Mouse (Mus musculus): ENCODE results near the gene Zfp263. TPM values are rescaled to one million over a fixed set of nuclear protein-coding genes. Genes with fewer than 3 reads are reported as not detected.

The Zfp263 gene
- polyA plus RNA-seq, 1 experiment: 3.8 TPM

DNA sequence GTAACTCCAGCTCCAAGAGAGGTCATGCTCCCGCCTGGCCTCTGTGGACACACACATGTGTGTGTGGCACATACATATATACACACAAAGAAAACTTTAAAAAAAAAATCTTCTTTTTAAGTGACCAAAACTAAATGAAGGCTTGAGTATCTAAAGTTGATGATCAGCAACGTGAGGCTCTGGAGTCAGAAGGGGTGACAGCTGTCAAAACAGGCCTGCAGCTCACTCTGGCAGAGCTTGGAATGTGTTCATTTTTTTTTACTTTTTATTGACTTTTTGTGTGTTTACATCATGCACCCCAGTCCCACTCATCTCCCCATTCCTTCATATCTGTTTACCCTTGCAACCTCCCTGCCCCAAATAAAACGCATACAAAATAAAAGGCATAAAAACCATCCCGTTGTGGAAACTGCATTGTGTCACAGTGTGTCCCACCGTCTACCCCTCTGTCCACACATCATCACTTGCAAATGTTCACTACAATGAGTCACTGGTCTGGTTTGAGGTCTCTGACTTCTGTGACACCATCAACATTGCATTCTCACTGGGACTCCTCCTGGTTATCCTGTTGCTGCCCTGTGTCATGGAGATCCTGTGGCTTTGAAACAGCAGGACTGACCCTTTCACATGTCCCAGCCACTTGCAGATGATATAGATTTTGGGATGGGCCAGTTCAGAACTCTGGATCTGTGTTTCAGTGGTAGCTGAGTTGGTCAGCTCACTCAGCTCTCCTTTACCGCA, 15.7 kb upstream of the Zfp263 start:
- Histone ChIP-seq H3K27ac (ENCODE audit: insufficient read depth, low read depth, low read length) (no peak overlapping the region), H3K27me3 (ENCODE audit: control insufficient read depth, insufficient read depth, low read length) (no peaks in the 10 kb centered on the region), H3K4me3 (ENCODE audit: low read depth, low read length) (no peak overlapping the region), H3K36me3 (ENCODE audit: control insufficient read depth, insufficient read depth, low read length) (no peaks in the 10 kb centered on the region), H3K4me1 (ENCODE audit: control insufficient read depth, insufficient read depth, insufficient read length, low read length) (no peaks in the 10 kb centered on the region)
- WGBS: 80% methylated on average over 6 of the region's 6 CpGs
- TF ChIP-seq CTCF (IDR thresholded peaks at IDR 0.05; ENCODE audit: extremely low read depth, insufficient read length, insufficient replicate concordance, low read depth, low read length) (no peak), POLR2A (IDR thresholded peaks at IDR 0.05; ENCODE audit: low read depth, low read length) (no peak)

DNA sequence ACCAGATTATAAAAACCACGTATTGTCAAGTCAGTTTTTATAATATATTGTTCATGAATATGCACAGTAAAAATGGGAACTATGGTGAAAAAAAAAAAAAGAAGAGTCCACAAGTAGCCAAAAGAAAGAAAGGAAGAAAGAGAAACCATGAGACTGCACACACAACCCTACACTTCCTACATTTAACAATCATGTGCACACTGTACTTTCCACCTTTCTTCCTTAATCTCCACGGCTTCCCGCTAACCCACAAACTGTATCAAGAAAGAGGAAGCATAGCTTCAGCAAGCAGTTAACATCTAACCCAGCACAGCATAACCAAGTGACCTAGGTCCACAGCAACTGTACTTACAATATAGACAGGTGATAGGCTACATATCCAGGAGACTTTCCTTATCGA, 11.3 kb upstream of the Zfp263 start:
- WGBS: 65% methylated on average over 4 of the region's 4 CpGs
- Histone ChIP-seq H3K4me1 (ENCODE audit: control insufficient read depth, insufficient read depth, insufficient read length, low read length) (no peaks in the 10 kb centered on the region), H3K4me3 (ENCODE audit: low read depth, low read length) (no peak overlapping the region), H3K27ac (ENCODE audit: insufficient read depth, low read depth, low read length) (no peak overlapping the region), H3K36me3 (ENCODE audit: control insufficient read depth, insufficient read depth, low read length) (no peaks in the 10 kb centered on the region), H3K27me3 (ENCODE audit: control insufficient read depth, insufficient read depth, low read length) (no peaks in the 10 kb centered on the region)
- TF ChIP-seq POLR2A (IDR thresholded peaks at IDR 0.05; ENCODE audit: low read depth, low read length) (no peak), CTCF (IDR thresholded peaks at IDR 0.05; ENCODE audit: extremely low read depth, insufficient read length, insufficient replicate concordance, low read depth, low read length) (no peak)

DNA sequence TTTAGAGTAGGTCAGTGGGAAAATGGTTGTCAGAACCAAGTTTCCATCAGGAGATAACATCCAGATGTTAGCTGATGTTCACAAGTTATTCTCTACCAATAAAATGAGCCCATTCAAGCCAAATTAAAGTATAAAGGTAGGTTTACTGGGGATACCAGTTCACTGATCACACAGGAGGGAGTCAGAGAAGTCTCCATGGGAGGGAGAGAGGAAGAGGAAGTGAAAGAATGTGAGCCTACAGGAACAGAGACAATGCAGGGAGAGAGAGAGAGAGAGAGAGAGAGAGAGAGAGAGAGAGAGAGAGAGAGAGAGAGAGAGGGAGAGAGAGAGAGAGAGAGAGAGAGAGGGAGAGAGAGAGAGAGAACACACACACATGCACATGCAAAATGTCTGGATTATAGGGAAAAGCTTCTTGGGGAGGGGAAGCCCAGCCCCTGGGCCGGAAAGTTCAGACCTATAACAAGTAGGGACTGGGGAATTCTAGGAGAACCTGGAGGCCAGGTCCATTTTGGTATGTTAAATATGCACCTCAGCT, 10.6 kb upstream of the Zfp263 start:
- Histone ChIP-seq H3K4me1 (ENCODE audit: control insufficient read depth, insufficient read depth, insufficient read length, low read length) (no peaks in the 10 kb centered on the region), H3K36me3 (ENCODE audit: control insufficient read depth, insufficient read depth, low read length) (no peaks in the 10 kb centered on the region), H3K4me3 (ENCODE audit: low read depth, low read length) (no peak overlapping the region), H3K27me3 (ENCODE audit: control insufficient read depth, insufficient read depth, low read length) (no peaks in the 10 kb centered on the region), H3K27ac (ENCODE audit: insufficient read depth, low read depth, low read length) (no peak overlapping the region)
- TF ChIP-seq POLR2A (IDR thresholded peaks at IDR 0.05; ENCODE audit: low read depth, low read length) (no peak), CTCF (IDR thresholded peaks at IDR 0.05; ENCODE audit: extremely low read depth, insufficient read length, insufficient replicate concordance, low read depth, low read length) (no peak)
- WGBS: 88% methylated on average over 1 of the region's 1 CpGs

DNA sequence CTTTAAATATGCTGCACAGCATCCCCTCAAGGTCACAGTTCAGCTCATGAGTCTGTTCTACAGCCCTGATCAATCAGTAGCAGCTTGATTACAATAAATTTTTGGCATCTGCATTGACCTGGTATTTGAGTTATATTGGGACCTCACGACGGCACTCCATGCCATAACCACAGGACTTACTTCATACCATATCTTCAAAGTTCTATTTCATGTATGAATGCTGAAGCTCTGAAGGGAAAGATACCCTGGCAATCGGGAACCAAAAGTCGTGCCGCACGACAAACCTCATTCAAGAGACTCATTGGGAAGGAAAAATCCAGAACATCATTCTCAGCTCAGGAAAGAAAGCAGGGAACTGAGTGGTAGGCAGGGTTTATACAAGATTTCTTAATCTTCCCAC, 1.4 kb upstream of the Zfp263 start:
- TF ChIP-seq POLR2A (IDR thresholded peaks at IDR 0.05; ENCODE audit: low read depth, low read length): no peak
- no peak for TF ChIP-seq CTCF (IDR thresholded peaks at IDR 0.05; ENCODE audit: extremely low read depth, insufficient read length, insufficient replicate concordance, low read depth, low read length)
- Histone ChIP-seq H3K27me3 (ENCODE audit: control insufficient read depth, insufficient read depth, low read length) (no peaks in the 10 kb centered on the region), H3K4me3 (ENCODE audit: low read depth, low read length) (no peak overlapping the region), H3K4me1 (ENCODE audit: control insufficient read depth, insufficient read depth, insufficient read length, low read length) (peaks cover 12% of the 10 kb centered on the region), H3K36me3 (ENCODE audit: control insufficient read depth, insufficient read depth, low read length) (peaks cover 7% of the 10 kb centered on the region), H3K27ac (ENCODE audit: insufficient read depth, low read depth, low read length) (no peak overlapping the region)
- WGBS: 98% methylated on average over 6 of the region's 6 CpGs

DNA sequence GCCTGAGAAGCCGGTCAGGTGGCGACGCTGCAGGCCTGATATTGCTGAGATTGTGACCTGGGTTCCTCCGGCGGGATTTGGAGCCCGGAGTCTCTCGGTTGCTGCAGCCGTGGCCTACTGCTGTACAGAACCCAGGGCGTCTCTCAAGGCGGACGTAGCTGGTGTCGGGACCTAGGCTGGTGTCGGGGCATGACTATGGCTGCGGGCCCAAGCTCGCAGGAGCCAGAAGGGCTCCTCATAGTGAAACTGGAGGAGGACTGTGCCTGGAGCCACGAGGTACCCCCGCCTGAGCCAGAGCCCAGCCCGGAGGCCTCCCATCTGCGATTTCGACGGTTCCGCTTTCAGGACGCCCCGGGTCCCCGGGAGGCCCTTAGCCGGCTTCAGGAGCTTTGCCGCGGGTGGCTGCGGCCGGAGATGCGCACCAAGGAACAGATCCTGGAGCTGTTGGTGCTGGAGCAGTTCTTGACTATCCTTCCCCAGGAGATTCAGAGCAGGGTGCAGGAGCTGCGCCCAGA, 350 bp downstream of the Zfp263 start:
- Histone ChIP-seq H3K4me1 (ENCODE audit: control insufficient read depth, insufficient read depth, insufficient read length, low read length) (peaks cover 12% of the 10 kb centered on the region), H3K4me3 (ENCODE audit: low read depth, low read length) (peak overlapping the region; percentile 83), H3K36me3 (ENCODE audit: control insufficient read depth, insufficient read depth, low read length) (peaks cover 22% of the 10 kb centered on the region), H3K27me3 (ENCODE audit: control insufficient read depth, insufficient read depth, low read length) (no peaks in the 10 kb centered on the region), H3K27ac (ENCODE audit: insufficient read depth, low read depth, low read length) (peak overlapping the region; percentile 71)
- under 1% methylated on average over 32 of the region's 32 CpGs for WGBS
- TF ChIP-seq CTCF (IDR thresholded peaks at IDR 0.05; ENCODE audit: extremely low read depth, insufficient read length, insufficient replicate concordance, low read depth, low read length) (no peak), POLR2A (IDR thresholded peaks at IDR 0.05; ENCODE audit: low read depth, low read length) (peak; percentile 3; the same call in 1 of the 2 replicates)

DNA sequence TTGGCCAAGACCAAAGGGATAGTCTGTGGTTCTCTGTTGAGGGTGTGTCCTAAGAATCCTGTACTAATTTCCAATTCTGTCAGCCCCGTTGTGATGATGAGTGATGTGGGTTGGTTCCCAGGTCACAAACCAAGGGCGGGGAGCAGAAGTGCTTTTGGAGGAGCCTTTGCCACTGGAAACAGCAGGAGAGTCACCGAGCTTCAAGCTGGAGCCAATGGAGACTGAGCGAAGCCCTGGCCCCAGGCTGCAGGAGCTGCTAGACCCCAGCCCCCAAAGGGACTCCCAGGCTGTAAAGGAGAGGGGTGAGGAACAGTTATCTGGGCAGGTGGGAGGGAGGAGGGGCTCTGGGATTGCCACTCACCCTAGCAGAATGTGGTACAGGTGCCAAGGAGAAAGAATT, 1.8 kb downstream of the Zfp263 start:
- H3K4me3 ChIP-seq (ENCODE audit: low read depth, low read length): peak overlapping the region; percentile 40

DNA sequence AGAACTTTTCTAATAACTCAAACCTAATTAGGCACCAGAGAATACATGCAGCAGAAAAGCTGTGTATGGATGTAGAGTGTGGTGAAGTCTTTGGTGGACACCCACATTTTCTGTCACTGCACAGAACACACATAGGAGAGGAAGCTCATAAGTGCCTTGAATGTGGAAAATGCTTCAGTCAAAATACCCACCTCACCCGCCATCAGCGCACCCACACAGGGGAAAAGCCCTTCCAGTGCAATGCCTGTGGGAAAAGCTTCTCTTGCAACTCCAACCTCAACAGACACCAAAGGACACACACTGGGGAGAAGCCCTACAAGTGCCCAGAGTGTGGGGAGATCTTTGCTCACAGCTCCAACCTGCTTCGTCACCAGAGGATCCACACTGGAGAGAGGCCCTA, 5.1 kb downstream of the Zfp263 start:
- Histone ChIP-seq H3K36me3 (ENCODE audit: control insufficient read depth, insufficient read depth, low read length) (peaks cover 46% of the 10 kb centered on the region), H3K27me3 (ENCODE audit: control insufficient read depth, insufficient read depth, low read length) (no peaks in the 10 kb centered on the region), H3K4me1 (ENCODE audit: control insufficient read depth, insufficient read depth, insufficient read length, low read length) (peaks cover 7% of the 10 kb centered on the region), H3K27ac (ENCODE audit: insufficient read depth, low read depth, low read length) (no peak overlapping the region), H3K4me3 (ENCODE audit: low read depth, low read length) (no peak overlapping the region)
- WGBS: 99% methylated on average over 3 of the region's 3 CpGs
- TF ChIP-seq CTCF (IDR thresholded peaks at IDR 0.05; ENCODE audit: extremely low read depth, insufficient read length, insufficient replicate concordance, low read depth, low read length) (no peak), POLR2A (IDR thresholded peaks at IDR 0.05; ENCODE audit: low read depth, low read length) (no peak)

More for the DNA sequence above, 1.8 kb downstream of the Zfp263 start:
- no peak for TF ChIP-seq POLR2A (IDR thresholded peaks at IDR 0.05; ENCODE audit: low read depth, low read length)
- no peak for TF ChIP-seq CTCF (IDR thresholded peaks at IDR 0.05; ENCODE audit: extremely low read depth, insufficient read length, insufficient replicate concordance, low read depth, low read length)
- H3K27ac ChIP-seq (ENCODE audit: insufficient read depth, low read depth, low read length): no peak overlapping the region
- WGBS: 59% methylated on average over 4 of the region's 4 CpGs
- no peaks in the 10 kb centered on the region for H3K27me3 ChIP-seq (ENCODE audit: control insufficient read depth, insufficient read depth, low read length)
- H3K4me1 ChIP-seq (ENCODE audit: control insufficient read depth, insufficient read depth, insufficient read length, low read length): peaks cover 12% of the 10 kb centered on the region
- peaks cover 33% of the 10 kb centered on the region for H3K36me3 ChIP-seq (ENCODE audit: control insufficient read depth, insufficient read depth, low read length)

Data from small intestine, adult 2 months (tissue).